Mouse (Mus musculus): Measurements from ENCODE around the gene Prps2.
A peak's percentile ranks its signal among the peaks of the same experiment; 100 is the strongest.
"Not testable (repeated sequence)": the region's sequence is repeated elsewhere in the genome, so short reads cannot be mapped to it uniquely, and the experiment has no call there.

Gene Prps2

GRCm38 (mm10) chrX:167382047-167382853, at the start of gene Prps2:
Gene Prps2, minus strand, starts transcription at chrX:167382749.
- peak; percentile 8 for DNase-seq (ENCODE audit: low spot score)

GRCm38 (mm10) chrX:167417654-167418053, 35.1 kb upstream of the Prps2 start:
- DNase-seq (ENCODE audit: low spot score): no peak

- DNase-seq (ENCODE audit: low spot score): no peak
These were observed 12.4 kb upstream of the Prps2 start for GRCm38 (mm10) chrX:167394940-167395339.

GRCm38 (mm10) chrX:167386647-167387046, 4.1 kb upstream of the Prps2 start:
- DNase-seq (ENCODE audit: low spot score): no peak

- no peak for DNase-seq (ENCODE audit: low spot score)
These were observed 271 bp upstream of the Prps2 start for GRCm38 (mm10) chrX:167382854-167383186.

GRCm38 (mm10) chrX:167381583-167382046, 934 bp downstream of the Prps2 start:
- peak; percentile 10 for DNase-seq (ENCODE audit: low spot score)

GRCm38 (mm10) chrX:167380073-167380472, 2.5 kb downstream of the Prps2 start:
- no peak for DNase-seq (ENCODE audit: low spot score)

- not testable (repeated sequence) for DNase-seq (ENCODE audit: low spot score)
These were observed 21.3 kb downstream of the Prps2 start for GRCm38 (mm10) chrX:167361231-167361630.

GRCm38 (mm10) chrX:167359704-167360103, 22.8 kb downstream of the Prps2 start:
- DNase-seq (ENCODE audit: low spot score): no peak

GRCm38 (mm10) chrX:167357415-167357814, 25.1 kb downstream of the Prps2 start:
- DNase-seq (ENCODE audit: low spot score): no peak

GRCm38 (mm10) chrX:167355965-167356364, 26.6 kb downstream of the Prps2 start:
- DNase-seq (ENCODE audit: low spot score): no peak

- no peak for DNase-seq (ENCODE audit: low spot score)
These were observed 28.9 kb downstream of the Prps2 start for GRCm38 (mm10) chrX:167353617-167354016.

- DNase-seq (ENCODE audit: low spot score): no peak
These were observed 36.1 kb downstream of the Prps2 start for GRCm38 (mm10) chrX:167346440-167346839.

GRCm38 (mm10) chrX:167344356-167344755, 38.2 kb downstream of the Prps2 start:
- no peak for DNase-seq (ENCODE audit: low spot score)

- no peak for DNase-seq (ENCODE audit: low spot score)
These were observed 40.7 kb downstream of the Prps2 start for GRCm38 (mm10) chrX:167341811-167342210.

- no peak for DNase-seq (ENCODE audit: low spot score)
These were observed 42.4 kb downstream of the Prps2 start for GRCm38 (mm10) chrX:167340190-167340589.

- no peak for DNase-seq (ENCODE audit: low spot score)
These were observed 44.6 kb downstream of the Prps2 start for GRCm38 (mm10) chrX:167337990-167338389.

GRCm38 (mm10) chrX:167334571-167334970, 48.0 kb downstream of the Prps2 start:
- DNase-seq (ENCODE audit: low spot score): no peak

GRCm38 (mm10) chrX:167332607-167333006, 49.9 kb downstream of the Prps2 start:
- no peak for DNase-seq (ENCODE audit: low spot score)

GRCm38 (mm10) chrX:167330993-167331392, 51.6 kb downstream of the Prps2 start:
- DNase-seq (ENCODE audit: low spot score): no peak

- no peak for DNase-seq (ENCODE audit: low spot score)
These were observed 52.1 kb downstream of the Prps2 start, which contains the start of gene Tlr7 for GRCm38 (mm10) chrX:167330399-167330798. Gene Tlr7, minus strand, starts transcription at chrX:167330558.

GRCm38 (mm10) chrX:167329620-167330019, 52.9 kb downstream of the Prps2 start:
- DNase-seq (ENCODE audit: low spot score): no peak

- no peak for DNase-seq (ENCODE audit: low spot score)
These were observed 53.5 kb downstream of the Prps2 start for GRCm38 (mm10) chrX:167329098-167329497.

- no peak for DNase-seq (ENCODE audit: low spot score)
These were observed 54.0 kb downstream of the Prps2 start for GRCm38 (mm10) chrX:167328519-167328918.
